Mouse (Mus musculus): Measurements from ENCODE around the gene Eps15.
A peak's percentile ranks its signal among the peaks of the same experiment; 100 is the strongest.

Eps15 gene

DNA sequence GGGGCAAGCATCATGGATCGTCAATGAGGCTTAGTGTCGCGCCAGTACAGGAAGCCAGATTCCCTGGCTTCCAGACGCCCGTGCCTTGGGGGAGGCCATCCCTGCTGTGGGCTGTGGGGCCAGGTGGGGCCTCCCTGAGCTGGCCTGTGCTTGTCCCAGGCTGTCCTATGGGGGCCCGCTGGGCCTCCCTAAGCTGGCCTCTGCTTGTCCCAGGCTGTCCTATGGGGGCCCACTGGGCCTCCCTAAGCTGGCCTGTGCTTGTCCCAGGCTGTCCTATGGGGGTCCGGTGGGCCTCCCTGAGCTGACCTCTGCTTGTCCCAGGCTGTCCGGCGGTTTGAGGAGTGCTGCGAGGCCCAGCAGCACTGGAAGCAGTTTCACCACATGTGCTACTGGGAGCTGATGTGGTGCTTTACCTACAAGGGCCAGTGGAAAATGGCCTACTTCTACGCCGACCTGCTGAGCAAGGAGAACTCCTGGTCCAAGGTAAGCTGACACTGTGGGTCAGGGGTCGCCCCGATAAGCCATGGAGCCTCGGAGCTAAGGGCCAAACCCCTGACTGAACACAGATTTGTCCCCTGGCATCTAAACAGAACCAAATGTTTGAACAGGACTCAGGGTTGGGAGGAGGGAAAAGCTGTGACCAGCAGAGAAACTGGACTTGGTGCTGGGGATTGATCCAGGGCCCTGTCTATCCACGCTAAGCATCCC, 152.8 kb downstream of the Eps15 start:
- no peak for DNase-seq (ENCODE audit: low read depth, low spot score)

DNA sequence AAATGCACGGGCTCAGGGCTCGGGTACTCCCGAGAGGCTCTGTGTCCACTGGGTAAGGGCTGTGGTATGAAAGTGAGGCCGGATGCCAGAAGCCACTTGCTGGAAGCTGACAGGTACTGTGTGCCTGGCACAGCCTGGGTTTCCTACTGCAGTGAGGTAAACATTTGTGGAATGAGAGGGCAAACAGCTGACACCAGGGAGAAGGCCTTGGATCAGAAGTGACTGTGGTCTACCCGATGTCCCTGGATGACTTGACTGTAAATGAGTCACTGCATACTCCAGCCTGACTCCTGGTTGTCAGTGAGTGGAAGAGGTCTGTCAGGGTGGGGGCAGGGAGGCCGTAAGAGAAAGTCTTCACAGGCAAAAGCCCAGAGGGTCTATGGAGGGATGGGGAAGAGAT, 153.6 kb downstream of the Eps15 start:
- DNase-seq (ENCODE audit: low read depth, low spot score) = peak; percentile 51

DNA sequence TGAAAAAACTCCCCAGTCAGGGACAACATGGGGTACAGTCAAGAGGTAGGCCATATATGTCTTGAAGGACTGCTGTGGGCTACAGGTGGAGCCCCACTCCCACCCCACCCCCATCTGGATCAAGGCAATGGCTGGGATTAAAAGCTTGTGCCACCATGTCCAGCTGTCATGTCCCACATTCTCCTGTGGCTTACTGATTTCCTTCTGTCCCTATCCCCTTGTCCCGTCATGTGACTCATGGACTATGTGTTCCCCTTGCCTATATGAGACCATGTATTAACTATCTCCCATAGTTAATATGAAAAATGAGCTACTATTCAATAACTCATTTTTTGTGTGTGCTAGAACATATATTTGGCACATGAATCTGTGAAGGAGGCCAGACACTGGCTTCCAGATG, 154.2 kb downstream of the Eps15 start:
- no peak for DNase-seq (ENCODE audit: low read depth, low spot score)
